Mouse (Mus musculus) lung, postnatal 0 days (tissue): ENCODE measurements at regions not wholly inside any gene's neighbourhood (a gene's known extent, or its start where the extent isn't known, plus 50 kb on each side); places are given as distances from the start of the nearest gene placed in this dataset.

ENCODE experiments used
- CTCF ChIP-seq: IDR thresholded peaks from 2 replicates; pipeline ENCODE4 v1.5.1; 2016; ENCODE audit warnings: antibody characterized with exemption, mild to moderate bottlenecking
- EP300 ChIP-seq: IDR thresholded peaks from 2 replicates; pipeline ENCODE4 v1.6.1; 2016; ENCODE audit warnings: antibody characterized with exemption, mild to moderate bottlenecking, control low read depth

GRCm38 (mm10) chr1:163561016-163561415 lies 157.5 kb upstream of the Gorab start:
- TF ChIP-seq CTCF (no peak), EP300 (peak; percentile 30; the same call in 1 of the 2 replicates)
